Mouse (Mus musculus) layer of hippocampus, adult 2 months (tissue): ENCODE measurements around the gene Mogat1. TPM values are rescaled to one million over a fixed set of nuclear protein-coding genes. Genes with fewer than 3 reads are reported as not detected.

ENCODE experiments used
- DNase-seq, 2 experiments: peaks; one replicate each; pipeline ENCODE4 v3.0.0; 2022; ENCODE audit warnings: low spot score in 2 of 2
- H3K27ac ChIP-seq: fragments of 200-600 bp; 2 replicates; pipeline ENCODE4 v1.8.1; 2022
- H3K4me3 ChIP-seq: fragments of 200-600 bp; 2 replicates; pipeline ENCODE4 v1.8.1; 2022; ENCODE audit warnings: mild to moderate bottlenecking
- CTCF ChIP-seq: fragments of 200-600 bp; conservative IDR thresholded peaks from 2 replicates; pipeline ENCODE4 v1.8.1; 2022; ENCODE audit warnings: antibody characterized with exemption, mild to moderate bottlenecking, moderate library complexity
- total RNA-seq, 2 experiments: library from RNA; stranded (reverse); gene quantifications; 2 replicates each; pipeline ENCODE4 v1.2.3; 2021

Gene Mogat1
- total RNA-seq, 2 experiments from 2014 or later, result not detected

- DNase-seq, result no peak
- peak overlapping the region; percentile 59 for H3K27ac ChIP-seq
- no peak overlapping the region for H3K4me3 ChIP-seq
- 0 out of 2 replicates have a peak, but pooled peaks have one; percentile 14 for TF ChIP-seq CTCF
Measured at GRCm38 (mm10) chr1:78548961-78549360, 38.2 kb downstream of the Mogat1 start.

- no peak for TF ChIP-seq CTCF
- Histone ChIP-seq H3K4me3 (no peak overlapping the region), H3K27ac (no peak overlapping the region)
- no peak for DNase-seq
Measured at GRCm38 (mm10) chr1:78554012-78554666, 43.3 kb downstream of the Mogat1 start.

GRCm38 (mm10) chr1:78566963-78567362 lies 56.2 kb downstream of the Mogat1 start:
- H3K27ac ChIP-seq, result no peak overlapping the region
- H3K4me3 ChIP-seq, result no peak overlapping the region
- no peak for TF ChIP-seq CTCF
- no peak for DNase-seq

GRCm38 (mm10) chr1:78567421-78567820 lies 56.6 kb downstream of the Mogat1 start:
- peak overlapping the region; percentile 71 for H3K27ac ChIP-seq
- H3K4me3 ChIP-seq, result no peak overlapping the region
- TF ChIP-seq CTCF, result no peak
- no peak for DNase-seq

GRCm38 (mm10) chr1:78567834-78568507 lies 57.2 kb downstream of the Mogat1 start:
- peak overlapping the region; percentile 71 for H3K27ac ChIP-seq
- no peak for TF ChIP-seq CTCF

GRCm38 (mm10) chr1:78569617-78570016 lies 58.8 kb downstream of the Mogat1 start:
- DNase-seq, result no peak
- Histone ChIP-seq H3K27ac (peak overlapping the region; percentile 71), H3K4me3 (no peak overlapping the region)
- no peak for TF ChIP-seq CTCF

More at GRCm38 (mm10) chr1:78567834-78568507, 57.2 kb downstream of the Mogat1 start:
- DNase-seq, result no peak
- no peak overlapping the region for H3K4me3 ChIP-seq

GRCm38 (mm10) chr1:78585080-78585479 lies 74.3 kb downstream of the Mogat1 start:
- Histone ChIP-seq H3K27ac (no peak overlapping the region), H3K4me3 (no peak overlapping the region)
- peak in 1 of 2 experiments; percentile 22 for DNase-seq
- TF ChIP-seq CTCF, result no peak

- Histone ChIP-seq H3K4me3 (no peak overlapping the region), H3K27ac (no peak overlapping the region)
- DNase-seq, result no peak
- no peak for TF ChIP-seq CTCF
Measured at GRCm38 (mm10) chr1:78586986-78587385, 76.2 kb downstream of the Mogat1 start.

Other genes starting within 250 kb of the Mogat1 start
- gene Sgpp2, start 200.6 kb upstream of the Mogat1 start, total RNA-seq, result 1 to 10 TPM; 4.3 TPM
- gene Farsb, start 22.1 kb upstream of the Mogat1 start, total RNA-seq, result 10 to 100 TPM; 67.8 to 68.4 TPM
- under 1 TPM; 0.37 to 0.46 TPM for gene BC035947, start 1.2 kb downstream of the Mogat1 start, total RNA-seq
- gene Acsl3, start 146.8 kb downstream of the Mogat1 start, total RNA-seq, result 100 to 1,000 TPM; 186 to 188 TPM
- 10 to 100 TPM; 21.6 to 28.7 TPM for gene Utp14b, start 147.0 kb downstream of the Mogat1 start, total RNA-seq